In the genomic region with DNA sequence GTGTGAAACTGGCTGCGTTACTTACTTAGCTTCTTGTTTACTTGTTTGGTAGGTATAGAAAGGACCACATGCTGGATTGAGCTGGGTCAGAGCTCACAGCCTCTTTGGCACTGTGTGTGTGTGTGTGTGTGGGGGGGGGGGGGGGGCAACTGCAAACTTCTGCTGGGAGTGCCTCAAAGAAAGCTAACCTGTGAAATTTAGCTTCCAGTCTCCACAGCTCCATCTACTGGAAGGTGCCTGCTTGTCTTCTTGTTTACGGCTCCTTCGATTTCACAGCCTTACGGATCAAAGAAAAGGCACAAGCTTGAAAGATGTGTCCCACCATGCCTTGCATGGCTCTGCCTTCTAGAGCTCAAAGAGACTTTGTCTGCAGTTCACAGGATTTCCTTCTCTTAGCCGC, we compare ENCODE assay signal across 7 mouse cellular contexts. TPM values are rescaled to one million over a fixed set of nuclear protein-coding genes. Genes with fewer than 3 reads are reported as not detected.
A peak's percentile ranks its signal among the peaks of the same experiment; 100 is the strongest.
DNase-seq lines count a peak whose midpoint lies in the region; ATAC-seq lines count a peak whose summit lies in the region.

No protein-coding gene starts in this region.

- no peaks in the 10 kb centered on the region for H3K9me3 ChIP-seq in heart, embryonic 16.5 days (replicated peaks; ENCODE audit: control insufficient read depth, low read length)

- peaks cover 2% of the 10 kb centered on the region; the same call in 1 of the 2 replicates for H3K4me1 ChIP-seq in heart, embryonic 16.5 days (ENCODE audit: control insufficient read depth, insufficient read depth, low read length)

- peak; percentile 61 for DNase-seq in kidney, adult 9 months
- no peak for DNase-seq in kidney, adult 11 months
- DNase-seq in MN1 (ENCODE audit: low spot score) = peak; percentile 20
- peak; percentile 50 for DNase-seq in retina, embryonic 14.5 days (ENCODE audit: low spot score)
- no peak for DNase-seq in left cerebral cortex, postnatal 4 days
- DNase-seq in adrenal gland, adult 2 months = no peak

- H3K27ac ChIP-seq in heart, embryonic 16.5 days (ENCODE audit: low read length) = no peak overlapping the region

- intact Hi-C loops in left cerebral cortex, postnatal 4 days (cut with DNase I) = no loop called here

- H3K9ac ChIP-seq in heart, embryonic 16.5 days (ENCODE audit: low read length) = no peak overlapping the region

- peak overlapping the region; percentile 41 for H3K4me2 ChIP-seq in heart, embryonic 16.5 days (ENCODE audit: low read depth, low read length)

- no peak overlapping the region for H3K4me3 ChIP-seq in heart, embryonic 16.5 days (ENCODE audit: low read length)

- no peaks in the 10 kb centered on the region for H3K36me3 ChIP-seq in heart, embryonic 16.5 days (ENCODE audit: control insufficient read depth, insufficient read depth)

- no peak for ATAC-seq in heart, embryonic 16.5 days (replicated peaks; ENCODE audit: extremely low read depth, insufficient read depth, low FRiP score)

- no peaks in the 10 kb centered on the region for H3K27me3 ChIP-seq in heart, embryonic 16.5 days (ENCODE audit: control insufficient read depth, insufficient read depth, low read length)

- 19% methylated on average over 5 of the region's 5 CpGs for WGBS in heart, embryonic 16.5 days

RNA-seq across cellular contexts. Expression of a gene that starts 17.4 kb away (rescaled TPM):
- polyA plus RNA-seq in heart, embryonic 16.5 days (2015; fragmentation: Nextera tagmentation; extraction: Ambion mirVana) = 49.2 and 63.7 TPM in 2 replicates
- 100 to 1,000 TPM; 126 to 141 TPM for total RNA-seq in left cerebral cortex, postnatal 4 days (2021)
- 10 to 100 TPM; 19.3 to 21.5 TPM for total RNA-seq in adrenal gland, adult 2 months (2021)
- 14.4 and 20.5 TPM in 2 replicates for polyA plus RNA-seq in adrenal gland, adult 2 months (2012; rRNA removed)

RNA-seq across cellular contexts. Expression of a gene that starts 42.3 kb away (rescaled TPM):
- polyA plus RNA-seq in heart, embryonic 16.5 days (2015; fragmentation: Nextera tagmentation; extraction: Ambion mirVana) = 219 and 223 TPM in 2 replicates
- total RNA-seq in left cerebral cortex, postnatal 4 days (2021) = 100 to 1,000 TPM; 110 TPM
- total RNA-seq in adrenal gland, adult 2 months (2021) = 100 to 1,000 TPM in 1 of 2 experiments, 10 to 100 TPM in 1; 86.9 to 105 TPM
- polyA plus RNA-seq in adrenal gland, adult 2 months (2012; rRNA removed) = 155 and 161 TPM in 2 replicates

RNA-seq across cellular contexts. Expression of a gene that starts 45.1 kb away (rescaled TPM):
- 7.1 and 7.6 TPM in 2 replicates for polyA plus RNA-seq in heart, embryonic 16.5 days (2015; fragmentation: Nextera tagmentation; extraction: Ambion mirVana)
- total RNA-seq in left cerebral cortex, postnatal 4 days (2021) = 10 to 100 TPM; 42.1 to 42.9 TPM
- total RNA-seq in adrenal gland, adult 2 months (2021) = 10 to 100 TPM; 13.8 to 17.6 TPM
- 3.7 and 4.0 TPM in 2 replicates for polyA plus RNA-seq in adrenal gland, adult 2 months (2012; rRNA removed)

Comparison
In these comparisons a context has a peak if more than half of its experiments do, and no peak if none do; other contexts are left out.
1. DNase-seq: peak in kidney, adult 9 months (single experiment), MN1 (single experiment) and retina, embryonic 14.5 days (single experiment); none in kidney, adult 11 months (single experiment), left cerebral cortex, postnatal 4 days (single experiment) and adrenal gland, adult 2 months (single experiment).
2. RNA of a gene that starts 17.4 kb away (total RNA-seq): 126 to 141 TPM in left cerebral cortex, postnatal 4 days; 19.3 to 21.5 TPM in adrenal gland, adult 2 months; every median in the first group is over 4 times any median in the second.